Mouse (Mus musculus) neural tube, embryonic 11.5 days (tissue): ENCODE data around the gene Serinc4. TPM values are rescaled to one million over a fixed set of nuclear protein-coding genes. Genes with fewer than 3 reads are reported as not detected.

Experiments
- ATAC-seq: fragments of 200-750 bp; cut with Nextera tagmentation; 2 replicates; pipeline ENCODE4 v1.8.0; 2017; ENCODE audit warnings: moderate number of reproducible peaks, mild to moderate bottlenecking, moderate TSS enrichment, moderate library complexity; ENCODE audit not compliant: insufficient read depth, low FRiP score, low TSS enrichment
- DNase-seq: peaks from one replicate; pipeline ENCODE4 v3.0.0-alpha.2; 2015; ENCODE audit warnings: low spot score
- H3K27ac ChIP-seq: fragments of 300-500 bp; sonication (generic); 2 replicates; pipeline ENCODE4 v1.5.1; 2014; ENCODE audit warnings: low read depth, mild to moderate bottlenecking, low read length
- H3K27me3 ChIP-seq: fragments of 300-500 bp; sonication (generic); 2 replicates; pipeline ENCODE4 v1.6.1; 2014; ENCODE audit warnings: mild to moderate bottlenecking, low read length, mixed read lengths; ENCODE audit not compliant: control insufficient read depth, insufficient read depth
- H3K36me3 ChIP-seq: fragments of 300-500 bp; sonication (generic); 2 replicates; pipeline ENCODE4 v1.6.1; 2014; ENCODE audit warnings: mild to moderate bottlenecking, low read length, moderate library complexity, mixed read lengths; ENCODE audit not compliant: control insufficient read depth, insufficient read depth
- H3K4me1 ChIP-seq: fragments of 300-500 bp; sonication (generic); 2 replicates; pipeline ENCODE4 v1.6.1; 2014; ENCODE audit warnings: low read length, mixed read lengths; ENCODE audit not compliant: control insufficient read depth, insufficient read depth
- H3K4me2 ChIP-seq: fragments of 300-500 bp; sonication (generic); 2 replicates; pipeline ENCODE4 v1.6.1; 2014; ENCODE audit warnings: low read depth, mild to moderate bottlenecking, moderate library complexity
- H3K4me3 ChIP-seq: fragments of 300-500 bp; sonication (generic); 2 replicates; pipeline ENCODE4 v1.5.1; 2014; ENCODE audit warnings: low read depth, low read length
- H3K9ac ChIP-seq: fragments of 300-500 bp; sonication (generic); 2 replicates; pipeline ENCODE4 v1.6.1; 2014; ENCODE audit warnings: mild to moderate bottlenecking, low read length
- H3K9me3 ChIP-seq: fragments of 300-500 bp; sonication (generic); 2 replicates; pipeline ENCODE4 v1.6.1; 2016; ENCODE audit warnings: low read length; ENCODE audit not compliant: control insufficient read depth
- WGBS: fragments of 180-500 bp; shearing (Covaris S2); extraction: QIAGEN DNeasy Blood & Tissue Kit; methylation state at CpG from one replicate; pipeline ENCODE4 v1.1.7; 2014; 5-methylcytosine and 5-hydroxymethylcytosine counted together
- microRNA-seq: library from miRNA; unstranded; fragments of <30 nt; microRNA quantifications from one replicate; pipeline ENCODE4, GENCODE M21; 2016
- polyA plus RNA-seq: library from polyadenylated mRNA; unstranded; fragments of >200 nt; fragmentation: Nextera tagmentation; extraction: Ambion mirVana; gene quantifications from 2 replicates; pipeline ENCODE4 v1.2.1, GENCODE M21; 2014

Serinc4 gene
- polyA plus RNA-seq, 1 experiment from 2014 or later, result 0.72 TPM

DNA sequence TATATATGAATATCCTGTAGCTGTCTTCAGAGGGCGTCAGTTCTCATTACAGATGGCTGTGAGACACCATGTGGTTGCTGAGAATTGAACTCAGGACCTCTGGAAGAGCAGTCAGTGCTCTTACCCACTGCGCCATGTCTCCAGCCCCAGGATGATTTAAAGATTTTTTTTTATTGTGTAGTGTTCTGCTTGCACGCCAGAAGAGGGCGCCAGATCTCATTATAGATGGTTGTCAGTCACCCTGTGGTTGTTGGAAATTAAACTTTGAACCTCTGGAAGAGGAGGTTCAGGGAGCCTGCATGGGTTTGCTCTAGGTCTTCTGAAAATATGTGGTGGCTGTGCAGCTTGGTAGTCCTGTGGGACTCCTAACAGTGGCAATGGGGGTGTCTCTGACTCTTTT, 48.4 kb downstream of the Serinc4 start:
- Histone ChIP-seq H3K4me1 (peaks cover 4% of the 10 kb centered on the region; the same call in 1 of the 2 replicates), H3K9ac (no peak overlapping the region), H3K9me3 (no peaks in the 10 kb centered on the region), H3K27me3 (no peaks in the 10 kb centered on the region), H3K36me3 (no peaks in the 10 kb centered on the region), H3K4me2 (no peak overlapping the region), H3K4me3 (no peak overlapping the region), H3K27ac (no peak overlapping the region)
- DNase-seq (no peak), ATAC-seq (no peak)
- 34% methylated on average over 4 of the region's 4 CpGs for WGBS

DNA sequence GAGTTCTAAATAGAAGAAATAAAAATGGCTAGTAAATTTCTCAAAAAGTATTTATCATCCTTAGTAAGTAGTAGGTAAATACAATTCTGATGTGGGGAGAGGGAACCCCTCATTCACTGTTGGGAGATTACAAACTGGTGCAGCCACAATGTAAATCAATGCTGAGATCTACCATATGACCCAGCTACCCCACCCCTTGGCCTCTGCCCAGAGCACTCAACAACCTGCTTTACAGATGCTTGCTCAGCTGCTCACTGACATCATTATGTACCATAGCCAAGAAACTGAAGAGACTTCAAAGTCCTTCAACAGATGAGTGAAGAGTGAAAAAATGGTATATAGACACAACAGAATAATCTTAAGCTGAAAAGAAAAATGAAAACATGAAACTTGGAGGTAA, 53.3 kb downstream of the Serinc4 start:
- DNase-seq (no peak), ATAC-seq (no peak)
- H3K4me3 ChIP-seq, result no peak overlapping the region
- H3K36me3 ChIP-seq, result no peaks in the 10 kb centered on the region
- no peaks in the 10 kb centered on the region for H3K27me3 ChIP-seq
- H3K4me1 ChIP-seq, result no peaks in the 10 kb centered on the region
- no peak overlapping the region for H3K9ac ChIP-seq
- H3K9me3 ChIP-seq, result no peaks in the 10 kb centered on the region
- H3K4me2 ChIP-seq, result no peak overlapping the region
- no peak overlapping the region for H3K27ac ChIP-seq

DNA sequence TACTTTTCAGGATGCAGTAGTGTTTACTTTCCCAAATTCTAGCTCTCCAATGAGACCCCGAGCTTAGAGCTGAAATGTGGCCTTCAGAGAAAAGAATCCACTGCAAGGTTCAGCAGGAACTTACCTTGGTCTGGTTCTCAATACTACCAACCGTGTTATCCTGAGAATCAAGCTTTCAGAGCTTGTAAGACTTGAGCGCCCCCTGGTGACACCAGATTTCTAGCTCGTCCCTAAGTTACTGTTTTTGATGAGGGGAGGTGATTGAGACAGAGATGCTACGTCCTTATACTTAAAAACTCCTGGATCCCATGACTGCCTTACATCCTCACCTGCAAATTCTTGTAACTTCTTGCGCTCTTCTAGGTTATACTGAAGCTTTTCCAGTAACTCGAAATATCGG, 60.0 kb downstream of the Serinc4 start:
- Histone ChIP-seq H3K27me3 (no peaks in the 10 kb centered on the region), H3K4me2 (no peak overlapping the region), H3K9ac (no peak overlapping the region), H3K9me3 (no peaks in the 10 kb centered on the region), H3K36me3 (no peaks in the 10 kb centered on the region), H3K27ac (no peak overlapping the region), H3K4me1 (no peaks in the 10 kb centered on the region), H3K4me3 (no peak overlapping the region)
- DNase-seq, result peak; percentile 87
- ATAC-seq, result no peak
- 17% methylated on average over 8 of the region's 8 CpGs for WGBS

Small RNAs within 50 kb of the gene (microRNA-seq; reads per million reads assigned to microRNA genes)
- gene Gm22953, result not detected

Other genes starting within 250 kb of the Serinc4 start
- gene Trp53bp1, start 185.4 kb downstream of the Serinc4 start, polyA plus RNA-seq, result 143 and 151 TPM in 2 replicates
- gene Map1a, start 167.2 kb downstream of the Serinc4 start, polyA plus RNA-seq, result 17.5 and 19.2 TPM in 2 replicates
- 10.8 and 11.4 TPM in 2 replicates for gene Ppip5k1, start 101.4 kb downstream of the Serinc4 start, polyA plus RNA-seq
- 8.2 and 9.8 TPM in 2 replicates for gene Ckmt1, start 99.1 kb downstream of the Serinc4 start, polyA plus RNA-seq
- not detected in 2 replicates for gene Strc, start 69.6 kb downstream of the Serinc4 start, polyA plus RNA-seq
- gene Pdia3, start 43.0 kb downstream of the Serinc4 start, polyA plus RNA-seq, result 527 and 585 TPM in 2 replicates
- gene Catsper2, start 43.0 kb downstream of the Serinc4 start, polyA plus RNA-seq, result 1.7 and 4.0 TPM in 2 replicates
- gene Ell3, start 12.5 kb downstream of the Serinc4 start, polyA plus RNA-seq, result 2.7 and 3.1 TPM in 2 replicates
- 453 and 468 TPM in 2 replicates for gene Serf2, start 7.6 kb downstream of the Serinc4 start, polyA plus RNA-seq
- gene Hypk, start 3.5 kb downstream of the Serinc4 start, polyA plus RNA-seq, result 105 and 116 TPM in 2 replicates
- 71.8 and 73.2 TPM in 2 replicates for gene Mfap1b, start 17.3 kb upstream of the Serinc4 start, polyA plus RNA-seq
- gene Mfap1a, start 49.9 kb upstream of the Serinc4 start, polyA plus RNA-seq, result 30.8 and 33.9 TPM in 2 replicates
- gene Wdr76, start 49.9 kb upstream of the Serinc4 start, polyA plus RNA-seq, result 10.5 and 10.6 TPM in 2 replicates